Mouse (Mus musculus) left cerebral cortex, adult 11 months (tissue): ENCODE measurements around the gene Gm49388.

Experiments used
- DNase-seq: peaks from one replicate; pipeline ENCODE4 v3.0.0; 2022; ENCODE audit warnings: low spot score

Gm49388 gene

DNA sequence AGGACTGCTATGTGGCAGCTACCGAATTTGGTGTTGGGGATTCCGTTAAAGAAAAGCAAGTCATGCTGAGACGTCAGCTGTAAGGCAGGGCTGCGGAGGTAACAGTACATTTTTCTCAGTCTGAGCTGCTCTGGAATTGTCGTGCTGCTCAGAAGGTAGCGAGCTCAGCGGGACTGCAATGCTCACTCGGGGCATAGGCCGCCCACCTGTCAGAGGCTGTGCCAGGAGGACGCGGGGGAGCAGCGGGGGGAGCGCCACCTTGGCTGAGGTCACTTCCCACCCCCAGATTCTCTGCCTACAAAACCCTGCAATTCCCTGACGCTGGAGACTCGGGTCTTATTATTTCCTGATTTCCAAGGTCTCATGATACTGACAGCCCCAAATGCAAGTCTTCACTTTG, 55.5 kb downstream of the Gm49388 start:
- peak; percentile 80 for DNase-seq

DNA sequence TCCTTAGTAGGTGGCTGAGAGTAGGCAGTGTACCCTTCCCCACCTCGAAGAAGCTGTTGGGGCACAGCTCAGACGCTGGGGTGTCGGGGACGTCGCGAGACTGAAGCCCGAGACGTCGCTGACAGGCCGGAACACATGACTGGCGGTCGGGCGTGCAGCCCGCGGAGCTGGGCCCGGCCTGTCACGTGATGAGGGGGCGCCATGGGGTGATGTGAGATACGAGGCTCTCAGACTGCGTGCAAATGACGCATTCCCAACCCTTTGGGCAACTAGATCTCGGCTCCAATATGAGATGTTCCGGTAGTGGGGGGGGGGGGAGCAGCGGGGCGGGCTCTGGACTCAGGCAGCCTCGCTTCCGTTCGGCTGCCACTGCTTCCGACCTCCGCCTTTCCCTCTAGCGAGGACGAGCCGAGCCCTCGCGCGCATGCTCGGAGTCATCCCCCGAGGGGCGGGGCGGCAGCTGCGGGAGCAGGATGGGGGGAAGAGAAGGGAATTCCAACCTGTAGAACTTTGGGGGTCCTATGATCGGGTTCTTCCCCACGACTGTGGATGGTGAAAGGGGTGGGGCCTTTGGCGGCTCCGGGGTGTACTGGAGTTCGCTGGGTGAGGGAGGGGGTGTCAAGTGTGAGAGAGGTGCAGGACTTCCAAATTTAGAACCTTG, 56.1 kb downstream of the Gm49388 start:
- peak; percentile 97 for DNase-seq

DNA sequence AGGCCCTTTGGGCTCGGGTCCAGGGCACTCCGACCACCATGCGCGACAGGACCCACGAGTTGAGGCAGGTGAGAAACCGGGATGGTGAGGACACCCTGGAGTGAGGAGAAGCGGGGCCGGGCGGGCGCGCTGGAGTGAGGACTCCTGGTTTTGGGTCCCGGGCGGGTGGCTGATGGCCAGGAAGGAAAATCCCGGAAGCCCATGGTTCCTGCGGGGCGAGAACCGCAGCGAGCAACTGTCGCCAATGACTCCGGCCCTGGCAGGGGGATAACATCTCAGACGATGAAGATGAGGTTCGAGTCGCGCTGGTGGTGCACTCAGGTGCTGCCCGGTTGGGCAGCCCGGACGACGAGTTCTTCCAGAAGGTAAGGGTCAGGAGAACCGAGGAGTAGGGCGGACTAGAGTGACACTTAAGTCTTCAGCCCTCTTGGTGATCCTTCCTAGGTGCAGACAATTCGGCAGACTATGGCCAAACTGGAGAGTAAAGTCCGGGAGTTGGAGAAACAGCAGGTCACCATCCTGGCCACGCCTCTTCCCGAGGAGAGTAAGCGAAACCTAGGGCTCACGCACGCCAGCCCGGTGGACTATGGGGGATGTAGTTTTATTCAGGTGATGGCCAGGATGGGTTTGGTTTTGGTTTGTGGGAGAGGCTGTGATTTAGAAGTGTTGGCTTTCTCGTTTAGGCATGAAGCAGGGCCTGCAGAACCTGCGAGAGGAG, 56.8 kb downstream of the Gm49388 start:
- DNase-seq = peak; percentile 62

DNA sequence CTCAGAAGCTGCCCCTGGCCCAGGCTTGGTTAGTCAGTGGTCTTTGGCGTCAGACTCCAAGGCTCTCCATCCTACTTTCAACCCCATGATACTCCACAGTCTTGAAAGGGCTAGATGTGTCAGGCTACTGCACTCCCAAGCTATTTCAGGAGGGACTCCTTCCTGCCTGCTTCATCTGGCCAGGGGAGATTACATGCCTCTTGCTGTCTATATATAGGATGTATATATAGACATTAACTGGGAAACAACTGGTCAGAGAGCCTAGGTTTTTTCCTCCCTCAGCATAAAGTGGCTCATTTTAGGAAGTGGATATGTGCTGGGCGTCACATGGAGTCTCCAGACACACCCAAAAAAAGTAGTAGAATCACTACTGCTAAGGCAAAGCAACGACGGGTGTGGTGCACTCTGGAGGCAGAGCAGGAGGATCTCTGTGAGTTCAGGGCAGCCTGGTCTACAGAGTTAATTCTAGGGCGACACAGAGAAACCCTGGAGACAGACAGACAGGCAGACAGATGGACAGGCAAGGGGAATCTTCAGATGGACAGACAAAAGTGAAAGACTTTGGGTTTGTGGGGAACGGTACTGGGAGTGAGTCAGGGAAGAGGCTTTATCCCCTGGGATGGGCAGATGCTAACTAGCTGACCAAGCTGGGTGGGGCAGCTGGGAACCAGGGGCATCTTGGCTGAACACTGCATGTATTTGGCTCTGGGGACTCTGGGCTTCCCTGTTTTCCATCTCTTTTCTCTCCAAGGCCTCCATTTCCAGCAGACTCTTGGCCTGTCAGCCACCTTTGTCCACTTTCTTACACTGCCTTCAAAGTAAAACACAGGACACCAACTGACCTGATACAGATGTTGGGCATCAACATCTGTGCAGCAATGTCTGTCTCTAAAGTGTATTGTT, 64.8 kb downstream of the Gm49388 start:
- DNase-seq = no peak

DNA sequence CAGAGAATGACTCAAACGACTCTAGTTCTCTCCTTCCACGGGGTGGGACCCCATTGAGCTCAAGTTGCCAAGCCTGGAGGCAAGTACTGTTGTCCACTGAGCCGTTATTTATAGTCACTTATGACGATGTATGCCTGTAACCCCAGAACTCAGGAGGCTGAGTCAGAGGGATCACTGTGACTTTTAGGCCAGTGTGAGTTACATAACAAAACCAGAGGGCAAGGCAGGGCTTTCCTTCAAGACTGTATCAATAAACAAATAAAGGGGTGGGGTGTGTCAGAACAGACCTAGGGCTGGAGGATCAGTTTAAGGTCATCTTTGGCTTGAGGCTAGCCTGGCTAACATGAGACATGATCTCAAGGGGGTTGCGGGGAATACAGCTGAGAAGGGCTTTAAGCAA, 65.5 kb downstream of the Gm49388 start:
- DNase-seq = no peak
